Mouse (Mus musculus) heart, adult 2 months (tissue): ENCODE data around the gene Pdia4. TPM values are rescaled to one million over a fixed set of nuclear protein-coding genes. Genes with fewer than 3 reads are reported as not detected.

Experiments used
- DNase-seq, 2 experiments: peaks; one replicate each; pipeline ENCODE4 v3.0.0; 2021
- H3K27ac ChIP-seq: fragments of 200-600 bp; 2 replicates; pipeline ENCODE4 v1.8.1; 2022
- H3K27me3 ChIP-seq: fragments of 200-500 bp; 2 replicates; pipeline ENCODE4 v1.6.1; 2012; ENCODE audit warnings: mild to moderate bottlenecking, low read length, inconsistent platforms, mixed read lengths; ENCODE audit not compliant: control insufficient read depth, insufficient read depth
- H3K36me3 ChIP-seq: fragments of 200-500 bp; 2 replicates; pipeline ENCODE4 v1.6.1; 2012; ENCODE audit warnings: low read length, inconsistent platforms; ENCODE audit not compliant: control insufficient read depth, insufficient read depth
- H3K4me1 ChIP-seq: fragments of 200-500 bp; 2 replicates; pipeline ENCODE4 v1.6.1; 2011; ENCODE audit warnings: low read length; ENCODE audit not compliant: control insufficient read depth, insufficient read depth
- H3K4me3 ChIP-seq: fragments of 200-600 bp; 2 replicates; pipeline ENCODE4 v1.8.1; 2022
- H3K79me2 ChIP-seq: fragments of 200-500 bp; replicated peaks from 2 replicates; pipeline ENCODE4 v1.6.1; 2012; ENCODE audit warnings: mild to moderate bottlenecking, inconsistent platforms, low read length, moderate library complexity, mixed read lengths; ENCODE audit not compliant: control insufficient read depth, insufficient read depth
- H3K9ac ChIP-seq: fragments of 200-500 bp; 2 replicates; pipeline ENCODE4 v1.6.1; 2012; ENCODE audit warnings: low read depth, mild to moderate bottlenecking, control low read depth, inconsistent platforms, low read length, mixed read lengths
- CTCF ChIP-seq: fragments of 200-600 bp; IDR thresholded peaks from 2 replicates; pipeline ENCODE4 v1.8.1; 2022; ENCODE audit warnings: antibody characterized with exemption, mild to moderate bottlenecking, moderate library complexity
- EP300 ChIP-seq: fragments of 200-500 bp; IDR thresholded peaks from 2 replicates; pipeline ENCODE4 v1.6.1; 2011; ENCODE audit warnings: low read depth, low read length, control low read depth; ENCODE audit not compliant: insufficient read depth
- POLR2A ChIP-seq: fragments of 200-500 bp; IDR thresholded peaks from 2 replicates; pipeline ENCODE4 v1.6.1; 2011; ENCODE audit warnings: mild to moderate bottlenecking, low read depth, low read length, control low read depth; ENCODE audit not compliant: insufficient read depth
- WGBS: fragments of 180-500 bp; shearing (Covaris S2); methylation state at CpG from one replicate; pipeline ENCODE4 v1.1.7; 2018; 5-methylcytosine and 5-hydroxymethylcytosine counted together
- intact Hi-C: fragments of 180-260 bp; cut with DNase I; formaldehyde crosslinking; loops from one replicate; pipeline ENCODE4 v1.15.1; 2025
- polyA plus RNA-seq: library from polyadenylated mRNA; depleted of rRNA; stranded (reverse); fragments of >200 nt; gene quantifications from 2 replicates; pipeline ENCODE4 v1.2.3, GENCODE M21; 2012
- total RNA-seq, 2 experiments: library from RNA; stranded (reverse); gene quantifications; 2 replicates each; pipeline ENCODE4 v1.2.3; 2021

Pdia4 gene
- total and polyA plus RNA-seq, 3 experiments = 14.0 to 46.0 (median 44.1) TPM

GRCm38 (mm10) chr6:47819626-47820325 lies 6.5 kb upstream of the Pdia4 start:
- DNase-seq = no peak
- 90% methylated on average over 23 of the region's 23 CpGs for WGBS
- no peak for TF ChIP-seq CTCF
- no peak for TF ChIP-seq EP300
- no peak for TF ChIP-seq POLR2A

DNA sequence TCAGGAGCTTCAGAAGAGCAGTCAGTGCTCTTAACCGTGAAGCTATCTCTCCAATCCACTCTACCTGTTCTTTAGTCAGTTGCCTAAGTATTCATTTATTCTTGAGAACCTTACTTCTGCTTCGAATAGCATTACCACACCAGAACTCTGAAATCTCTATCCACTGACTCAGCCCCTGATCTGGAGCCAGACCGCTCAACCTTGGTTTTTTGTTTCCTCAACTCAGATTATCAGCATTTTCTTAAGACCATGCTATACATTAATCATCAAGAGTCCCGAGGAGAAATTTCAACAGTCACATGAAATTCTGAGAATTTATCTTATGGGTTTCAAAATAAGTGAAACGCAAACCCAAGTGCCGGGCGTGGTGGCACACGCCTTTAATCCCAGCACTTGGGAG lies 5.5 kb upstream of the Pdia4 start:
- H3K27ac ChIP-seq = no peak overlapping the region
- no peak for DNase-seq
- intact Hi-C loops = no loop called here
- 89% methylated on average over 8 of the region's 8 CpGs for WGBS
- H3K79me2 ChIP-seq = no peaks in the 10 kb centered on the region
- H3K27me3 ChIP-seq = no peaks in the 10 kb centered on the region
- no peak overlapping the region for H3K9ac ChIP-seq
- no peak for TF ChIP-seq POLR2A
- no peaks in the 10 kb centered on the region for H3K36me3 ChIP-seq
- no peaks in the 10 kb centered on the region for H3K4me1 ChIP-seq
- H3K4me3 ChIP-seq = no peak overlapping the region

More at GRCm38 (mm10) chr6:47819626-47820325, 6.5 kb upstream of the Pdia4 start:
- H3K27ac ChIP-seq = no peak overlapping the region
- no peaks in the 10 kb centered on the region for H3K36me3 ChIP-seq
- intact Hi-C loops = no loop called here
- H3K79me2 ChIP-seq = no peaks in the 10 kb centered on the region
- H3K4me1 ChIP-seq = no peaks in the 10 kb centered on the region
- no peaks in the 10 kb centered on the region for H3K27me3 ChIP-seq
- no peak overlapping the region for H3K9ac ChIP-seq
- no peak overlapping the region for H3K4me3 ChIP-seq

DNA sequence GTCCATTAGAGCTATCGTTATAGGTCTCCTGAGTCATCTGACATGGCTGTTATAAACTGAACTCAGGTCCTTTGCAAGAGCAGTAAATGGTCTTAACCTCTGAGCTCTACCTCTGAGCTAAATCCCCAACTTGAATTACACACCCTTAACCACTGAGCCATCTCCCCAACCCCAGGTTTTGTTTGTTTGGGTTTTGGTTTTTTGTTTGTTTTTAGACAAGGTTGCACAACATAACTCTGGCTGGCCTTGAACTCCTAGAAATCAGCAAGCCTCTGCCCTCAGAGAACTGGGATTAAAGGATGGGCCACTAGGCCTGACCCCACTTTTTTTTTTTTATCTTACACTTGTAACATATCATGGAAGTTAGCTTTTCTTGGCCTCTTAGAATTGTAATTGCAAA lies 2.9 kb upstream of the Pdia4 start:
- 90% methylated on average over 1 of the region's 1 CpGs for WGBS
- peaks cover 6% of the 10 kb centered on the region for H3K4me1 ChIP-seq

DNA sequence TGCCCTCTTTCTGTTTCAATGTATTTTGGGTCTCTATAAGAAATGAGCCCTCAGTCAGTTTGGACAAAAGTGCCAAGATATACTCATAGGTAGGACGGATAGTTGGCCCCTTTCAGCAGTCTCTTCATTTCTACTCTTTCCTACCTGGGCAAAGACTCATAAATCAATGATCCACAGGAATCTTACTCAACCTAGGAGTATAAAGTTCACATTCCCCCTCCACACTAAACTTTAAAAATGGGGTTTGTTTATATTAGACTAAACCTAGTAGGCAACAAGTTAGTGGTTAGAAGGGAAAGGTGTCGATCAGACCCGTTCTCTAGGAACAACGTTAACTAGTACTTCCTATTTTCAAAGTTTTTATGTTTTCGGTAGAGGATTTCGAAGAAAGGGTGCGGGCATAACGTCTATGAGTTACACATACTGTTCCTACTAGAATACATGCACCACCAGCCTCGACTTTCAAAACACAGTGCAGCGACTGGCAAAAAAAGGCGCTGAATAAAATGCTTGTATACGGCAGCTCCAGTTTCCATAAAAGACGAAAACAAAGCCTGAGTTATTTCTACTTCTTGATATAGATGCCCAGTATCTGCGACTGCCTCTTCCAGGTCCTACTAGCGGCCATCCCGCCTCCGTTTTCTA lies 837 bp downstream of the Pdia4 start:
- H3K4me3 ChIP-seq = peak overlapping the region; percentile 94
- DNase-seq = no peak
- TF ChIP-seq EP300 = no peak
- TF ChIP-seq POLR2A = no peak
- TF ChIP-seq CTCF = no peak
- no peaks in the 10 kb centered on the region; the same call in none of the 2 replicates for H3K36me3 ChIP-seq
- peak overlapping the region; percentile 84 for H3K9ac ChIP-seq
- no peaks in the 10 kb centered on the region for H3K27me3 ChIP-seq
- 2% methylated on average over 17 of the region's 17 CpGs for WGBS
- intact Hi-C loops = loop anchor here (2.0 kb wide), 1 partner anchor 24 kb away; no protein-coding TSS in a partner anchor
- peaks cover 4% of the 10 kb centered on the region; the same call in 1 of the 2 replicates for H3K79me2 ChIP-seq
- H3K4me1 ChIP-seq = peaks cover 6% of the 10 kb centered on the region
- H3K27ac ChIP-seq = peak overlapping the region; percentile 85

More for the DNA sequence above, 2.9 kb upstream of the Pdia4 start:
- no peak for DNase-seq
- 0 out of 2 replicates have a peak, but pooled peaks cover 1% of the 10 kb centered on the region for H3K79me2 ChIP-seq
- no peak overlapping the region for H3K9ac ChIP-seq
- intact Hi-C loops = no loop called here
- no peak overlapping the region for H3K27ac ChIP-seq
- H3K36me3 ChIP-seq = no peaks in the 10 kb centered on the region; the same call in none of the 2 replicates
- no peak for TF ChIP-seq EP300
- TF ChIP-seq CTCF = no peak
- no peak for TF ChIP-seq POLR2A
- no peak overlapping the region for H3K4me3 ChIP-seq
- H3K27me3 ChIP-seq = no peaks in the 10 kb centered on the region

DNA sequence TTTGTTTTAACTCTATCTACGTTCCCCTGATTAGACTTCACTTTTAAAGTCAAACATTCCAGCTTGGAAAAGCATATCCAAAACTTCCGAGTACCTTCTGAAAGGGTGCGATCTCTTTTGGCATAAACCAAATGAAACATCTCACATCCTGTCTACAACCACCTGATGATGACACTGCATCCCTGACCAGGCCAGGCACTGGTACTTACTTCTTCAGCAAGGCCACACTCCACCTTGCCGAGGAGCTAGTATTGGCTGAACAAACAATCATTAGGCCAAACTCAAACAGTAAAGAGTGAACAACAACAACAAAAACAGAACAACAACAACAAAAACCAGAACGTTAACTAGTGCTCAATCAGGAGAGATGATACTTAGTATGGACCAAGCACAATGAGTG lies 1.9 kb downstream of the Pdia4 start:
- intact Hi-C loops = no loop called here
- peaks cover 6% of the 10 kb centered on the region for H3K4me1 ChIP-seq

GRCm38 (mm10) chr6:47810181-47810580 lies 3.0 kb downstream of the Pdia4 start:
- TF ChIP-seq CTCF (0 out of 2 replicates have a peak, but pooled peaks have one; percentile 1), POLR2A (no peak), EP300 (no peak)
- WGBS = 71% methylated on average over 2 of the region's 2 CpGs

More for the DNA sequence above, 1.9 kb downstream of the Pdia4 start:
- Histone ChIP-seq H3K9ac (no peak overlapping the region), H3K36me3 (no peaks in the 10 kb centered on the region; the same call in none of the 2 replicates), H3K79me2 (peaks cover 4% of the 10 kb centered on the region; the same call in 1 of the 2 replicates), H3K27ac (no peak overlapping the region), H3K4me3 (no peak overlapping the region), H3K27me3 (no peaks in the 10 kb centered on the region)
- DNase-seq = no peak
- TF ChIP-seq POLR2A (no peak), CTCF (no peak)
- WGBS = 58% methylated on average over 5 of the region's 5 CpGs

More at GRCm38 (mm10) chr6:47810181-47810580, 3.0 kb downstream of the Pdia4 start:
- intact Hi-C loops = no loop called here
- no peak for DNase-seq
- H3K4me3 ChIP-seq = no peak overlapping the region
- no peak overlapping the region for H3K27ac ChIP-seq
- no peak overlapping the region; the same call in 1 of the 2 replicates for H3K9ac ChIP-seq
- peaks cover 4% of the 10 kb centered on the region; the same call in 1 of the 2 replicates for H3K79me2 ChIP-seq
- H3K4me1 ChIP-seq = peaks cover 6% of the 10 kb centered on the region
- H3K36me3 ChIP-seq = no peaks in the 10 kb centered on the region; the same call in none of the 2 replicates
- H3K27me3 ChIP-seq = no peaks in the 10 kb centered on the region
